Mouse (Mus musculus) lung, postnatal 0 days (tissue): ENCODE data around the gene Sp1.

Source experiments
- CTCF ChIP-seq: IDR thresholded peaks from 2 replicates; pipeline ENCODE4 v1.5.1; 2016; ENCODE audit warnings: antibody characterized with exemption, mild to moderate bottlenecking
- EP300 ChIP-seq: IDR thresholded peaks from 2 replicates; pipeline ENCODE4 v1.6.1; 2016; ENCODE audit warnings: antibody characterized with exemption, mild to moderate bottlenecking, control low read depth

DNA sequence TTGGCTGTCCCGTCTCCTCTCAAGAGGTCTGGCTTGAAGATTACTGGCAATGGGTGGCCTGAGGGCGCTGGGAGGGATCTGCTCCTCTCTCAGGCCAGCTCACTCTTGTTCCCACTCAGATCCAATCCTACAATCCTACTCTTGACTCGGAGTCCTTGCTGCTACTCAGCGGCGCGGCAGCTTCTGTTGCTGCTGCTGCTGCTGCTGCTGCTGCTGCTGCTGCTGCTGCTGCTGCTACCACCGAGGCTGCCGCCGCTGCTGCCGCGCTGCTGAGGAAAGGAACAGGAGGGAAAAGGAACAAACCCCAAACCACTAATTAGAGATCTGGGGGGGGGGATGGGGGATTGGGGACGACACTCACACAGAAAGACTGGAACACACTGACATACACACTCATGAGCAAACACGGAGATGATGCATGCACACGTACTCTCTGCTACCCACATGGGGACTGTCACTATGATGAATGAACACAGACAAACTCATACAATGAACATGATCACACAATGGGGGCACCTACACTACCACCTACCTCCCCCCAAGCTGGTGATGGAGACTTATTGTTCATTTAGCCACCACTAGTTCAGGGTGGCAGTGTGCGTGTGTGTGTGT lies 39.1 kb upstream of the Sp1 start, which contains the start of gene Sp7:
- TF ChIP-seq CTCF: no peak
- no peak for TF ChIP-seq EP300
